Mouse (Mus musculus) G1E (cell line): ENCODE results near the gene Chrnb2.

ENCODE experiments used
- CTCF ChIP-seq: IDR thresholded peaks from 2 replicates; pipeline ENCODE4 v1.5.1; 2012; ENCODE audit warnings: low read depth, low read length, inconsistent platforms, mixed read lengths
- GATA1 ChIP-seq: IDR thresholded peaks from 2 replicates; pipeline ENCODE4 v1.6.1; 2012; ENCODE audit warnings: borderline replicate concordance, low read length, inconsistent platforms, mixed read lengths
- POLR2AphosphoS5 ChIP-seq: IDR thresholded peaks from 2 replicates; pipeline ENCODE4 v1.6.1; 2012; ENCODE audit warnings: low read depth, low read length, inconsistent platforms; ENCODE audit not compliant: insufficient replicate concordance
- TAL1 ChIP-seq: conservative IDR thresholded peaks from 2 replicates; pipeline ENCODE4 v1.6.1; 2012; ENCODE audit warnings: low read depth, low read length, inconsistent platforms, mixed read lengths

- TF ChIP-seq CTCF (no peak), POLR2AphosphoS5 (no peak), TAL1 (no peak), GATA1 (no peak)
These were observed 30.2 kb upstream of the Chrnb2 start for GRCm38 (mm10) chr3:89794616-89795015.
